Mouse (Mus musculus) erythroblast, embryonic 14.5 days (primary cell): ENCODE results near the gene Tnpo2.

Source experiments
- GATA1 ChIP-seq: IDR thresholded peaks from 2 replicates; pipeline ENCODE4 v1.6.1; 2012; ENCODE audit warnings: low read length, inconsistent platforms, mixed read lengths
- TAL1 ChIP-seq: IDR thresholded peaks from 3 replicates; pipeline ENCODE4 v1.6.1; 2012; ENCODE audit warnings: low read length, inconsistent platforms, mixed read lengths

DNA sequence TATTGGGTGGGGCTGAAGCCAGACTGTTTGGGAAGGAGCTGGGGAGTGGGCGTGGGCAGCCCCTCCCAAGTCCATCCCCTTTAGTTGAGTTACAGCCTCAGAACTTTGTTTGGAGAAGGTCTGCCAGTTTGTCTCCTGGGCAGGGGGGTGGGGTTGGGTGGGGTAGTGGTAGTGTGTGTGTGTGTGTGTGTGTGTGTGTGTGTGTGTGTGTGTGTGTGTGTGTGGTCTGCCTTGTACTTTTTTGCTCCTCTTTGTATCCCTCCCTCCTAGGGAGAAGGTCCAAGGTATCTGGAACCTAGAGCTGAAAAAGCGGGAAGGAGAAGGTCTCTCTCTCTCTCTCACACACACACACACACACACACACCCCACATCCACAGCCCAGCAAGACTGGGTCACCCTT is 22.3 kb upstream of the Tnpo2 start, which contains the start of gene Best2:
- TF ChIP-seq TAL1 (no peak), GATA1 (no peak)
